Mouse (Mus musculus) adrenal gland, postnatal 4 days (tissue): ENCODE data around the gene Ctxn2. TPM values are rescaled to one million over a fixed set of nuclear protein-coding genes. Genes with fewer than 3 reads are reported as not detected.

Experiments used
- DNase-seq, 2 experiments: peaks; one replicate each; pipeline ENCODE4 v3.0.0; 2021 to 2022; ENCODE audit warnings: low spot score in 2 of 2, mixed read lengths in 2 of 2
- total RNA-seq, 2 experiments: library from RNA; stranded (reverse); gene quantifications; 2 replicates each; pipeline ENCODE4 v1.2.3; 2021

Gene Ctxn2
- total RNA-seq, 2 experiments from 2014 or later, result not detected

GRCm38 (mm10) chr2:125192905-125193304, 56.4 kb downstream of the Ctxn2 start:
- no peak for DNase-seq

GRCm38 (mm10) chr2:125196771-125197170, 60.3 kb downstream of the Ctxn2 start:
- DNase-seq, result no peak

Other genes with a start within 250 kb of the Ctxn2 start
- under 1 TPM; 0.14 to 0.45 TPM for gene Slc24a5, start 68.6 kb upstream of the Ctxn2 start, total RNA-seq
- gene Myef2, start 13.0 kb upstream of the Ctxn2 start, total RNA-seq, result 10 to 100 TPM; 52.9 to 63.2 TPM
- gene Slc12a1, start 15.8 kb downstream of the Ctxn2 start, total RNA-seq, result 10 to 100 TPM in 1 of 2 experiments, under 1 TPM in 1; 0.79 to 29.2 TPM
- gene Dut, start 110.5 kb downstream of the Ctxn2 start, total RNA-seq, result 10 to 100 TPM; 73.2 to 75.0 TPM